In genomic region chr10:75764519-75765473, GRCm38 (mm10) we compare ENCODE assay signal across 8 mouse cellular contexts. TPM values are rescaled to one million over a fixed set of nuclear protein-coding genes. Genes with fewer than 3 reads are reported as not detected.
DNase-seq lines count a peak whose midpoint lies in the region; ATAC-seq and TF ChIP-seq lines count a peak whose summit lies in the region.

No protein-coding gene starts in this region.

- no peak for TF ChIP-seq POLR2A in brain, embryonic 14.5 days (IDR thresholded peaks at IDR 0.05; ENCODE audit: borderline replicate concordance, extremely low read depth, insufficient read depth, insufficient read length, poor library complexity, severe bottlenecking)

- peaks cover 4% of the 10 kb centered on the region for H3K9me3 ChIP-seq in erythroblast, embryonic 14.5 days (ENCODE audit: control insufficient read depth, low read length)
- no peaks in the 10 kb centered on the region for H3K9me3 ChIP-seq in heart, embryonic 16.5 days (replicated peaks; ENCODE audit: control insufficient read depth, low read length)

- ATAC-seq in heart, embryonic 16.5 days (replicated peaks; ENCODE audit: extremely low read depth, insufficient read depth, low FRiP score) = peak; percentile 14; the same call in 1 of the 2 replicates

- intact Hi-C loops in heart, postnatal 25 days (cut with DNase I) = loop anchor here (5.0 kb wide), 2 partner anchors 88 to 183 kb away; no protein-coding TSS in a partner anchor

- peak overlapping the region; percentile 79 for H3K9ac ChIP-seq in heart, embryonic 16.5 days (ENCODE audit: low read length)

- no peaks in the 10 kb centered on the region for H3K27me3 ChIP-seq in erythroblast, embryonic 14.5 days (ENCODE audit: control insufficient read depth)
- 0 out of 2 replicates have a peak, but pooled peaks cover 3% of the 10 kb centered on the region for H3K27me3 ChIP-seq in heart, embryonic 16.5 days (ENCODE audit: control insufficient read depth, insufficient read depth, low read length)

- peak; percentile 70 for TF ChIP-seq CTCF in brain, embryonic 14.5 days (IDR thresholded peaks at IDR 0.05; ENCODE audit: borderline replicate concordance, extremely low read depth, insufficient read depth, insufficient read length)

- H3K27ac ChIP-seq in heart, embryonic 16.5 days (ENCODE audit: low read length) = peak overlapping the region; percentile 41

- H3K4me3 ChIP-seq in erythroblast, embryonic 14.5 days (replicated peaks) = peak overlapping the region; percentile 99
- peak overlapping the region; percentile 84 for H3K4me3 ChIP-seq in heart, embryonic 16.5 days (ENCODE audit: low read length)

- peak overlapping the region; percentile 72 for H3K4me2 ChIP-seq in heart, embryonic 16.5 days (ENCODE audit: low read depth, low read length)

- peak; percentile 94 for DNase-seq in heart, adult 11 months
- no peak for DNase-seq in heart, postnatal 25 days (ENCODE audit: low spot score)
- DNase-seq in brain, embryonic 14.5 days (ENCODE audit: low read depth) = peak; percentile 86
- DNase-seq in kidney, postnatal 14 days = peak; percentile 65
- DNase-seq in lung, postnatal 14 days = peak; percentile 80
- DNase-seq in retina, postnatal 1 day = peak; percentile 91

- peaks cover 55% of the 10 kb centered on the region for H3K4me1 ChIP-seq in erythroblast, embryonic 14.5 days (ENCODE audit: control insufficient read depth)
- H3K4me1 ChIP-seq in heart, embryonic 16.5 days (ENCODE audit: control insufficient read depth, insufficient read depth, low read length) = peaks cover 2% of the 10 kb centered on the region; the same call in 1 of the 2 replicates

- H3K36me3 ChIP-seq in erythroblast, embryonic 14.5 days (ENCODE audit: control insufficient read depth) = peaks cover 31% of the 10 kb centered on the region
- H3K36me3 ChIP-seq in heart, embryonic 16.5 days (ENCODE audit: control insufficient read depth, insufficient read depth) = peaks cover 5% of the 10 kb centered on the region; the same call in 1 of the 2 replicates

- under 1% methylated on average over 27 of the region's 27 CpGs for WGBS in heart, embryonic 16.5 days

RNA-seq across cellular contexts. Expression of gene Cabin1, which starts 0.7 kb away (rescaled TPM):
- 10 to 100 TPM; 19.6 to 22.6 TPM for total RNA-seq in heart, postnatal 25 days (2021)
- 43.8 and 56.6 TPM in 2 replicates for polyA plus RNA-seq in brain, embryonic 14.5 days (2012; rRNA removed)
- polyA plus RNA-seq in erythroblast, embryonic 14.5 days (2012) = 10.8 and 12.0 TPM in 2 replicates
- 23.7 and 27.5 TPM in 2 replicates for polyA plus RNA-seq in heart, embryonic 16.5 days (2015; fragmentation: Nextera tagmentation; extraction: Ambion mirVana)

RNA-seq across cellular contexts. Expression of gene Ddt, which starts 8.4 kb away (rescaled TPM):
- 100 to 1,000 TPM in 1 of 2 experiments, 10 to 100 TPM in 1; 93.7 to 102 TPM for total RNA-seq in heart, postnatal 25 days (2021)
- 55.9 and 69.3 TPM in 2 replicates for polyA plus RNA-seq in brain, embryonic 14.5 days (2012; rRNA removed)
- polyA plus RNA-seq in erythroblast, embryonic 14.5 days (2012) = 2.7 and 3.0 TPM in 2 replicates
- polyA plus RNA-seq in heart, embryonic 16.5 days (2015; fragmentation: Nextera tagmentation; extraction: Ambion mirVana) = 40.8 and 42.8 TPM in 2 replicates

RNA-seq across cellular contexts. Expression of gene Gm20441, which starts 16.0 kb away (rescaled TPM):
- under 1 TPM in 1 of 2 experiments, not detected in 1; 0.44 TPM for total RNA-seq in heart, postnatal 25 days (2021)
- polyA plus RNA-seq in brain, embryonic 14.5 days (2012; rRNA removed) = not detected in 2 replicates
- polyA plus RNA-seq in erythroblast, embryonic 14.5 days (2012) = not detected in 2 replicates
- not detected in 2 replicates for polyA plus RNA-seq in heart, embryonic 16.5 days (2015; fragmentation: Nextera tagmentation; extraction: Ambion mirVana)

RNA-seq across cellular contexts. Expression of gene Gstt3, which starts 16.4 kb away (rescaled TPM):
- 1 to 10 TPM; 3.1 to 3.3 TPM for total RNA-seq in heart, postnatal 25 days (2021)
- polyA plus RNA-seq in brain, embryonic 14.5 days (2012; rRNA removed) = 1.1 TPM in 2 replicates
- polyA plus RNA-seq in erythroblast, embryonic 14.5 days (2012) = 0.12 TPM in 1 of 2 replicates, not detected in the other
- polyA plus RNA-seq in heart, embryonic 16.5 days (2015; fragmentation: Nextera tagmentation; extraction: Ambion mirVana) = 5.6 and 6.2 TPM in 2 replicates

RNA-seq across cellular contexts. Expression of gene Gstt1, which starts 33.6 kb away (rescaled TPM):
- 10 to 100 TPM; 12.2 to 13.4 TPM for total RNA-seq in heart, postnatal 25 days (2021)
- 11.5 and 13.4 TPM in 2 replicates for polyA plus RNA-seq in brain, embryonic 14.5 days (2012; rRNA removed)
- polyA plus RNA-seq in erythroblast, embryonic 14.5 days (2012) = 0.14 and 0.22 TPM in 2 replicates
- 9.0 and 10.2 TPM in 2 replicates for polyA plus RNA-seq in heart, embryonic 16.5 days (2015; fragmentation: Nextera tagmentation; extraction: Ambion mirVana)

Comparison
In these comparisons a context has a peak if more than half of its experiments do, and no peak if none do; other contexts are left out.
1. RNA of gene Ddt, which starts 8.4 kb away (polyA plus RNA-seq): 55.9 to 69.3 TPM in brain, embryonic 14.5 days and 40.8 to 42.8 TPM in heart, embryonic 16.5 days; 2.7 to 3.0 TPM in erythroblast, embryonic 14.5 days; every median in the first group is over 10 times any median in the second.